Mouse (Mus musculus) 416B (cell line): ENCODE data around the gene 1700024B05Rik.
"Not testable (repeated sequence)": the region's sequence is repeated elsewhere in the genome, so short reads cannot be mapped to it uniquely, and the experiment has no call there.

Source experiments
- DNase-seq: peaks from one replicate; pipeline ENCODE4 v3.0.0; 2011; ENCODE audit warnings: low read depth

1700024B05Rik gene

DNA sequence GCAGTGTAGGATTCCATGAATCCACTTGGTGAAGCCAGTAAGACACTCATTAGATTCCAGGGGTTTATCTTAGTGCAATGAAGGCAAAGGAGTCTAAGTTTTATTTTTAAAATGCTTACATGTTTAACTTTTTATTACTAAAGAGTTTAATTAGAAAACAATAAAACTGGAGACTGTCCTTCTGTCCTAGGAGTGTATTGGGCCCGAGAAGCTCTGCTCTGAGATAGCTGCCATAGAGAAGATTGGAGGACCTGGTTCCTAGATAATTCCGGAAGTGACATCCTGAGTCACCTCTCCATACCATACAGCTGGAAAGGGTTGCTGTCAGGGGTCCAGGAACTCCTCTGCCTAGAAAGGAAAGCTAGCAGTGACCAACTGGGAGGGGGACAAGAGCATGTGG lies at the start of gene 1700024B05Rik:
TSS of gene 1700024B05Rik (plus strand) at position 301 of the 400 bp plus-strand sequence.
- not testable (repeated sequence) for DNase-seq

DNA sequence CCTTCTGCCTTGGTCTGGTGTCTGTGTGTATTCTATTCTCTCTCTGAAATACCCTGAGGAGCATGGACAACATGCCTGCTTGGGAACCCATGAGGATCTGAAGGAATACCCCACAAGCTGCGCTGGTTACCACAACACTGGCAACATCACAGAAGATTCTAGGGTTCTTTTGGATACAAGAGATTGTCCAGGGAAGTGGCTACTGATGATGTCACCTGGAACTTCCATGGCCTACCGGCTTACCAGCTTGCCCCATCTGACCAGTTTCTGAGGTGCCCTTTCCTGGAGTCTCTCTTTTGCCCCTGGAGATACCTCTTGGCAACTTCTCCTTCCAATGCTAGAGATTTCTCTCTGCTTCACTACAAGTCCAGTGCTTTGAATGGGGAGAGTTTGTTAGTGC lies 36.6 kb upstream of the 1700024B05Rik start, which contains the start of gene Gm7980:
TSS of gene Gm7980 (minus strand) at position 101 of the 400 bp plus-strand sequence.
- not testable (repeated sequence) for DNase-seq

DNA sequence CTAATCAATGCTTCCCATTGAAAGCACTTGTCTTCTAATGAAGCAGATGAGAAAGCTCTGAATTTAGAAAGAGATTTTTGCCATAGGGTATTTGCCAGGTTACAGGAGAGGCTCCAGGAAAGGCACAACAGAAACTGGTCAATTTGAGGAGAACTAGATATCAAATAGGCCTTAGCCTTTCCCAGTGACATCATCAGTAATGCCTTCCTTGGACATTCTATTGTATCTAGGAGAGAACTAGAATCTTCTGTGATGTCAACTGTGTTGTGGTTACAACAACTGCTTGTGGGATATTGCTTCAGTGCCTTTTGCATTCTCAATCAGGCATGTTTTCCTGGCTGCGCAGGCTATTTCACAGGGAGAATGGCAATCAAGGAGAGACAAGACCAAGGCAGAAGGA lies 19.1 kb upstream of the 1700024B05Rik start, which contains the start of gene 1700049E17Rik1:
TSS of gene 1700049E17Rik1 (plus strand) at position 301 of the 400 bp plus-strand sequence.
- not testable (repeated sequence) for DNase-seq

DNA sequence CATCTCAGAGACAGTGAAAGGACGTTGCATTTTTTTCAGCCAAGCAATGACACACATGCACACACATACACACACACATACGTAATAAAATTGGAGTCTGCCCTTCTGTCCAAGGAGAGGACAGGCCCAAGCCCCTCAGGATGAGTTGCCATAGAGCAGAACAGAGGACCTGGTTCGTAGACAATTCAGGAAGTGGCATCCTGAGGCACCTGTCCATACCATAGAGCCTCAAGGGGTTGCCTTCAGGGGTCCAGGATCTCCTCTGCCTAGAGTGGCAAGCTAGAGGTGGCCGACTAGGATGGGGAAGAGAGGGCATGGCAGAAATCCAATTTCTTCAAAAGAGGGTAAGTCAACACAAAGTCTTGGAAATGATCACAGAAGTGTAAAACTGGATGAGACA lies 20.3 kb downstream of the 1700024B05Rik start:
- not testable (repeated sequence) for DNase-seq

DNA sequence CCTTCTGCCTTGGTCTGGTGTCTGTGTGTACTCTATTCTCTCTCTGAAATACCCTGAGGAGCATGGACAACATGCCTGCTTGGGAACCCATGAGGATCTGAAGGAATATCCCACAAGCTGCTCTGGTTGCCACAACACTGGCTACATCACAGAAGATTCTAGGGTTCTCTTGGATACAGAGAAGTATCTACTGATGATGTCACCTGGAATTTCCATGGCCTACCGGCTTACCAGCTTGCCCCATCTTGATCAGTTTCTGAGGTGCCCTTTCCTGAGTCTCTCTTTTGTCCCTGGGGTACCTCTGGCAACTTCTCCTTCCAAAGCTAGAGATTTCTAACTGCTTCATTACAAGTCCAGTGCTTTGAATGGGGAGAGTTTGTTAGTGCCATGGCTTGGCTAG lies 24.0 kb downstream of the 1700024B05Rik start, which contains the start of gene Gm6401:
TSS of gene Gm6401 (minus strand) at position 101 of the 400 bp plus-strand sequence.
- DNase-seq = not testable (repeated sequence)

DNA sequence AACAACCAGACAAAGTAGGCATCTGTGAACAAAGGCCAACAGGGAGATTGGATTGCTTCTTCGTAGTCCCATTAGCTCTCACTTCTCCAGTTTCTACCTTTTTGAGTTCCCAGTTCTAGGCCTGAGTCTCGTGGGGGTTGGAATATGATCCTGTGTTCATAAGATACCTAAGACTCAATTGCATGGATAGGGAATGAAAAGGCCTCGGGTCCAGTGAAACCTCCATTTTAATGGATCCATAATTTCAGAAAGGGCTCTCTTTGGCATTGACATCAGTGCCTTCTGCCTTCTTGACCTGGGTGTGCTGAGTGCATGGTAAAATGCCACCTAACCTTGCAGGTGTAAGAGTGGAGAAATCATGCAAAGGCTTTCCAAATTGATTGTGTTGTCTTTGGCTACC lies 24.8 kb downstream of the 1700024B05Rik start:
- not testable (repeated sequence) for DNase-seq

DNA sequence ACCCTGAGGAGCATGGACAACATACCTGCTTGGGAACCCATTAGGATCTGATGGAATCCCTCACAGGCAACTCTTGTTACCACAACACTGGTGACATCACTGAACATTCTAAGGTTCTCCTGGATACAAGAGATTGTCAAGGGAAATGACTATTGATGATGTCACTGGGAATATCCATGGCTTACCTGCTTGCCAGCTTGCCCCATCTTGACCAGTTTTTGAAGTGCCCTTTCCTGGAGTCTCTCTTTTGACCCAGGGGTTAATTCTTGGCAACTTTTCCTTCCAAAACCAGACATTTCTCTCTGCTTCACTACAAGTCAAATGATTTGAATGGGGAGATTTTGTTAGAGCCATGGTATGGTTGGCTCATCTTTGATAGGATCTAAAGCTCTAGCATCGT lies 39.4 kb downstream of the 1700024B05Rik start, which contains the start of gene Gm3543:
TSS of gene Gm3543 (minus strand) at position 101 of the 400 bp plus-strand sequence.
- DNase-seq = not testable (repeated sequence)
